Mouse (Mus musculus) activated CD4-positive, CD25-positive, alpha-beta regulatory T cell, adult 4 months (primary cell): Measurements from ENCODE around the gene Timm50. TPM values are rescaled to one million over a fixed set of nuclear protein-coding genes. Genes with fewer than 3 reads are reported as not detected.
A peak's percentile ranks its signal among the peaks of the same experiment; 100 is the strongest.

ENCODE experiments used
- ATAC-seq: one replicate; pipeline ENCODE4 v1.8.0; 2017
- polyA plus RNA-seq, 2 experiments: library from polyadenylated mRNA; unstranded; fragments of 100-300 nt; shearing (Covaris generic); gene quantifications; one replicate each; pipeline ENCODE4 v1.2.1; 2017

Gene Timm50
- polyA plus RNA-seq, 2 experiments from 2014 or later = 31.2 to 41.1 TPM

- no peak for ATAC-seq
These were observed 43.8 kb downstream of the Timm50 start for GRCm38 (mm10) chr7:28268042-28268531.

- peak; percentile 36 for ATAC-seq
These were observed 44.5 kb downstream of the Timm50 start, which contains the start of gene Eid2 for GRCm38 (mm10) chr7:28267129-28268041. Eid2 (plus strand) TSS chr7:28267881.

GRCm38 (mm10) chr7:28265391-28265790, 46.5 kb downstream of the Timm50 start:
- ATAC-seq = no peak

- no peak for ATAC-seq
These were observed 48.1 kb downstream of the Timm50 start for GRCm38 (mm10) chr7:28263786-28264185.

- ATAC-seq = no peak
These were observed 49.0 kb downstream of the Timm50 start for GRCm38 (mm10) chr7:28262861-28263260.

Other genes starting within 250 kb of the Timm50 start
- under 1 TPM in 1 of 2 experiments, not detected in 1; 0.19 TPM for gene Fcgbp, start 240.8 kb downstream of the Timm50 start, polyA plus RNA-seq
- gene 9530053A07Rik, start 182.6 kb downstream of the Timm50 start, polyA plus RNA-seq = not detected
- 10 to 100 TPM; 57.9 to 70.7 TPM for gene Fbl, start 142.4 kb downstream of the Timm50 start, polyA plus RNA-seq
- 1 to 10 TPM; 1.2 to 1.5 TPM for gene Dyrk1b, start 132.6 kb downstream of the Timm50 start, polyA plus RNA-seq
- gene Eid2, start 44.2 kb downstream of the Timm50 start, polyA plus RNA-seq = under 1 TPM; 0.36 to 0.48 TPM
- gene Eid2b, start 34.3 kb downstream of the Timm50 start, polyA plus RNA-seq = 1 to 10 TPM; 1.0 to 1.1 TPM
- gene Selenov, start 20.9 kb downstream of the Timm50 start, polyA plus RNA-seq = not detected
- under 1 TPM in 1 of 2 experiments, not detected in 1; 0.17 TPM for gene Dll3, start 9.8 kb downstream of the Timm50 start, polyA plus RNA-seq
- gene Supt5, start 26.7 kb upstream of the Timm50 start, polyA plus RNA-seq = 100 to 1,000 TPM in 1 of 2 experiments, 10 to 100 TPM in 1; 68.7 to 110 TPM
- 1,000 to 10,000 TPM; 1,380 to 1,513 TPM for gene Rps16, start 38.6 kb upstream of the Timm50 start, polyA plus RNA-seq
- 10 to 100 TPM; 61.5 to 70.3 TPM for gene Plekhg2, start 60.5 kb upstream of the Timm50 start, polyA plus RNA-seq
- gene Zfp36, start 68.2 kb upstream of the Timm50 start, polyA plus RNA-seq = 100 to 1,000 TPM; 107 to 125 TPM
- gene Med29, start 80.6 kb upstream of the Timm50 start, polyA plus RNA-seq = 10 to 100 TPM; 29.7 to 30.6 TPM
- 10 to 100 TPM; 49.2 to 65.4 TPM for gene Paf1, start 80.9 kb upstream of the Timm50 start, polyA plus RNA-seq
- gene Gmfg, start 125.4 kb upstream of the Timm50 start, polyA plus RNA-seq = 100 to 1,000 TPM; 694 to 773 TPM
- gene Lrfn1, start 139.9 kb upstream of the Timm50 start, polyA plus RNA-seq = not detected
- gene Ifnl2, start 198.4 kb upstream of the Timm50 start, polyA plus RNA-seq = not detected
- gene Ifnl3, start 210.8 kb upstream of the Timm50 start, polyA plus RNA-seq = not detected
- not detected for gene Sycn, start 228.8 kb upstream of the Timm50 start, polyA plus RNA-seq
- gene Nccrp1, start 235.2 kb upstream of the Timm50 start, polyA plus RNA-seq = not detected